Mouse (Mus musculus) monocyte, adult 2 months (primary cell): ENCODE results near the gene Parp16.

Experiments used
- DNase-seq, 2 experiments: peaks; one replicate each; pipeline ENCODE4 v3.0.0; 2022; ENCODE audit warnings: low spot score in 2 of 2, low read depth in 1 of 2

Gene Parp16

GRCm38 (mm10) chr9:65195053-65195452, at the start of gene Parp16:
Gene Parp16, plus strand, starts transcription at chr9:65195353.
- no peak for DNase-seq

DNA sequence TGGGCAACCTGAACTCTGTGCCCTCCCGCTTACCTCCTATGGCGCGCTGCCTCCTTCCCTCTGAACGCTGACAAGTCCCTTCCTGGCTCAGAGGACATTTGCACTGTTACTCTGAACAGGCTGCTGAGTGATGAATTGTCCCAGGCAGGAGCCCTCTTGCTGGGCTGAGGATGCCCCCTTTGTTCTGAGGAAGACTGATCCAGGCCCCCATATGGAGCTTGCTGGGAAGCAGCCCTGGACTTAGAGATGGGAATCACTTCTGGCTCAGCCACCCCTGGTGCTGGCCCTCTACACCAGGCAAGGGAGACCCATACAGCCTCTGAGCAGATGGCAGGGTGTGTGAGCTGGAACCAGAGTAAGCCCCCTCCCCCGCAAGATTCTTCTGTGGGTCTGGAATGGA, 49.2 kb upstream of the Parp16 start:
- DNase-seq, result no peak

DNA sequence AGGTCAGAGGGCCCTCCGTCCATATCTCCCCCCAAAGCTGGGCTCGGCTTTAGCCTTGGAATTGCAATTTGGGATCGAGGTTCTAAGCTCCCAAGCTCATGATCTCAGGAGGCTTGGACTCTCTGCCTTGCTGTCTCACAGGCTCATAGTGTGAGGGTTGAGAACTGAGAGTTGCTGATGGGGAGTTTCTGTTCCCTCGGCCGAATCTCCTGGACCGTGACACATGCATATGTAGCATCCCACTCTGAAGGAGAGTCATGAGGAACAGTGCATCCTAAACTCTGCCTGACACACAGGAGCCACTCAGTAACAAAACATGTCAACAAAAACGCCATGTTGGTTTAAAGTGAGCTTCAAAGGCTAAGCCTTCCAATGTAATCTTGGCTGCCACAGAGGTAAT, 46.6 kb upstream of the Parp16 start:
- no peak for DNase-seq

DNA sequence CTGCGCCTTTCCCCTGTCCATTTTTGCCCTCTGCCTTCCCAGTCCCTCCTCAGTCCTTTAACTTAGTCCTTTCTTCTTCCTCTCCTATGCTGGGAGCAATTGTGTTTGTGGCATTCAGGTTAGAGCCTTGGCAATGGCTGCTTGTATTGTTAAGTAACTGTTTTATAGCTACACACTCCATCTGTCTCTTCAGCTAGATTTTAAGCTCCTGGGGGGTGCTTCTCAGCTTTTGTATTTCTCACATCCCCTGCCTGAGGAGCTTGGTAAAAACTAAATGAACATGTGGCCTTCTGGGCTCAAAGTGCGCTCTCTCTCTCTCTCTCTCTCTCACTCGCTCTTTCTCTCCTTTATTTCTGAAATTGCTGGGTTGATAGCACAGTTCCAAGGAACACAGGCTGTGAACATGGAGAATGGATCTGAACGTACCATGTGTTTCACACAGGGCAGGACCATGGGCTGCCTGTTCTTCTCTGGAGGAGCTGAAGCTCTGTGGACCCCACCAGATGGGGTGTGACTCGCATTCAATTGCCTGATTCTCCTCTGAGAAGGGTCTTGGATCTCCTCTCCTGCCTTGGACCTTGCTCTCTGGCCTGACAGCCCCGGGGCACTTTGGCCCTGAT, 42.3 kb upstream of the Parp16 start:
- no peak for DNase-seq

DNA sequence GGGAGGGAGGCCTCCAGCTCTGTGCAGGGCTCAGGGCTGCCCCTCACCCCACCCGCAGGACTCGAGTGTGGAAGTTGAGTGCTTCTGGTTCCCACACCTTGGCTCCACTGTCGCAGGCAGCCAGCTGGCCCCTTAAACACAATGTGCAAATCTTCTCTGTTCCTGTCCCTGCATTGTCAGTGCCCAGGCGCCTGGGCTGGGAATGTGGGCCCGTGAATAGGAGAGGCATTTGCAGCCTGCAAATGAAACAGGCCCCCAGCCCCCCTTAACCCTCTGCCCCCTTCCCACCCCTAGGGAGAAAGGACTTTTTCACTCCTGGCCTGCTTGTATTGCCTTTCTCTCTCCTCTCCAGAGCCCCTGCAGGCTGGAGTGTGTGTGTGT, 41.8 kb upstream of the Parp16 start:
- no peak for DNase-seq

- DNase-seq, result no peak
Measured at GRCm38 (mm10) chr9:65154692-65155455, 40.3 kb upstream of the Parp16 start.

DNA sequence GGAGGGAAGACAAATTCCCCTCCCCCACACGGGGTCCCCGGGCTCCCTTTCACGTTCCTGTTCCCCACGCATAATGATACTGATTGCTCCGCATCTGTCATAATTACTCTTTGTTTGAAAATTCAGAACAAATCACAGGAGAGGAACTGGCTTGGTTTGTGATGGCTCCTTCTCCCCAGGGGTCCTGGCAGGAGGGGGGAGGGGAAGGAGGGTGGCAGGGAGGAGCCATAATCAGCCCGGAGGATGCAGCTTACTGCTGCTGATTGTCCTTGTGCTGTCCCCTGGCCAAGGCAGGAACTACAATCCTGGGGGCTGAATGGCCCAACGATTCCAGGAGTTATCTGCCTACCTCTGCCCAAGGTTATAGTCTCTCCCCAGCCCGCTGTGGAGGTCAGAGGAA, 38.5 kb upstream of the Parp16 start:
- no peak for DNase-seq

GRCm38 (mm10) chr9:65157631-65158030, 37.5 kb upstream of the Parp16 start:
- no peak for DNase-seq

GRCm38 (mm10) chr9:65161188-65161587, 34.0 kb upstream of the Parp16 start:
- DNase-seq, result no peak

GRCm38 (mm10) chr9:65161881-65162280, 33.3 kb upstream of the Parp16 start:
- DNase-seq, result no peak

- no peak for DNase-seq
Measured at GRCm38 (mm10) chr9:65162711-65163639, 32.2 kb upstream of the Parp16 start.

DNA sequence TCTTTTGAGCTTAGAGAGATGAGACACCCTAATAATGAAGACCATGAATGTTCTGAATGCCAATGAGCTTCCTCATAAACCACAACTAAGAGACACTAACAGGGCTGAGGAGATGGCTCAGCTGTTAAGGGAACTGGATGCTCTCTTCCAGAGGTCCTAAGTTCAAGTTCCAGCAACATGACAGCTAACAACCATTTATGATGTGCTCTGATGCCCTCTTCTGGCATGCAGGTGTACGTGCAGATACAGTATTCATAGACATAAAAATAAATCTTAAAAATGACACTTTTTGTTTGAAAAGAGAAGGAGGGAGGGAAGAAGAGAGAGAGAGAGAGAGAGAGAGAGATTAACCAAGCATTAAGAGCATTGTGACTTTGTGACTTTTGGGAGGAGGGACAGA, 30.3 kb upstream of the Parp16 start:
- DNase-seq, result no peak

GRCm38 (mm10) chr9:65166386-65166785, 28.8 kb upstream of the Parp16 start:
- DNase-seq, result no peak

DNA sequence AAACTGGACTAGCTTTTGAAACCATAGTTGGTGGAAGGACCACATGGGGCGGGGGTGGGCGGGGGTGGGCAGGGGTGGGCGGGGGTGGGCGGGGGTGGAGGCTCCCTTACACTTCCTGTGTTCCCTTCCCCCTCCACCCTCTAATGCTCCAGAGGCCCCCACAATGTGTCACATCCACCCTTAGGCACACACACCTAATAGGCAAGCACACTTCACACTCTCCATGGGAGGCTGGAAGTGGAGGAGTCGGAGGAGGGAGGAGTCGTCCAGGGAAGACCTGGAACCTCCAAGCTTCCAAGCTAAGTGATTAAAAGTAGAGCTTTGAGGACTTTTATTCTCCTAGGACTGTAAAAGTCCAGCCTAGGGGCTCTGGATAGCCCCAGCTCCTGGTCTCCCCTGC, 26.6 kb upstream of the Parp16 start:
- DNase-seq, result no peak

GRCm38 (mm10) chr9:65168952-65169351, 26.2 kb upstream of the Parp16 start:
- no peak for DNase-seq

GRCm38 (mm10) chr9:65172654-65173053, 22.5 kb upstream of the Parp16 start:
- no peak for DNase-seq

DNA sequence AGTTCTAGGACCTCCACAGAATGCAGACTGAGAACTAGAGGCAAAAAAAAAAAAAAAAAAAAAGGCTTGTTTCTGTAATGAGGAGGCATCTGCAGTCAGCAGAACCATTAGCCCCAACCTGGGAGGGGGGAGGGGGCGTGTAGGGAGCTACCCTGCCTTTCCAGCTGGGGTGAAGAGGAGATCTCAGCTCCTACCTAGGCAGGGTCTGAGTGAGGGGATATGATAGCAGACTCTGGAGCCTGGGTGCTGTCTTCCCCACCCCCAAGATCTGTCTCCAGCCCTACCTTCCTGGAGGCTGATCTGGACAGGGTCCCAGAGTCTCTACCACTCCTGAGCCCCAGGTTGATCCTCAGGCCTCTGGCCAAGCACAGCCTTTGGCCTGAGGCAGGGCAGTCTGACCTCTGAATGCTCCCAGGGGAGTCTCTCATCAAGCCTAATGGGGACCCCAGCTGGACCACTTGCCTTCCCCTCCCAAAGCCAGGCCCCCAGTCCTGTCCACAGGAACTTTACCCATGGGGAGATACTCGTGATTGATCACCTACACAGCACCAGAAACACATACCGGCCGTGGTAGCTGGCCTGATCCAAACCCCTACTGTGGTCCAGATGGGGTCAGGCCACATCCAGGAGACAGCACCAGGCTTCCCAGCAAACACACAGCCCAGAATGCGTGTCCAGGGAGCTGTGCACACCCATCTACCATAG, 19.8 kb upstream of the Parp16 start:
- DNase-seq, result no peak

GRCm38 (mm10) chr9:65175939-65176871, 18.9 kb upstream of the Parp16 start:
- no peak for DNase-seq

- no peak for DNase-seq
Measured at GRCm38 (mm10) chr9:65177497-65177896, 17.7 kb upstream of the Parp16 start.

GRCm38 (mm10) chr9:65177912-65178311, 17.2 kb upstream of the Parp16 start:
- no peak for DNase-seq
